Mouse (Mus musculus): ENCODE data around the gene Olfr1445. TPM values are rescaled to one million over a fixed set of nuclear protein-coding genes. Genes with fewer than 3 reads are reported as not detected.

Gene Olfr1445
- not detected for total RNA-seq (2021)
- long read RNA-seq, experiment 1, result 0 reads
- long read RNA-seq, experiment 2, result 0 reads

- intact Hi-C loops (cut with DNase I), result no loop called here
- DNase-seq, result no peak
Observed at GRCm38 (mm10) chr19:12883555-12883954, at the start of gene Olfr1445. Gene Olfr1445 (plus strand): TSS chr19:12883855.

- intact Hi-C loops (cut with DNase I), result no loop called here
- no peak for DNase-seq
Observed at GRCm38 (mm10) chr19:12838507-12838906, 45.1 kb upstream of the Olfr1445 start.

GRCm38 (mm10) chr19:12846382-12846781, 37.3 kb upstream of the Olfr1445 start, which contains the start of gene Gm5244:
Gene Gm5244 (plus strand): TSS chr19:12846682.
- no peak for DNase-seq
- intact Hi-C loops (cut with DNase I), result no loop called here

GRCm38 (mm10) chr19:12856983-12857382, 26.7 kb upstream of the Olfr1445 start, which contains the start of gene Olfr1444:
Gene Olfr1444 (plus strand): TSS chr19:12857283.
- no peak for DNase-seq
- intact Hi-C loops (cut with DNase I), result no loop called here

GRCm38 (mm10) chr19:12893424-12893823, 9.8 kb downstream of the Olfr1445 start, which contains the start of gene Olfr1446:
Gene Olfr1446 (minus strand): TSS chr19:12893524.
- DNase-seq, result no peak
- intact Hi-C loops (cut with DNase I), result no loop called here

GRCm38 (mm10) chr19:12903643-12904042, 20.0 kb downstream of the Olfr1445 start, which contains the start of gene Olfr1447:
Gene Olfr1447 (minus strand): TSS chr19:12903743.
- intact Hi-C loops (cut with DNase I), result no loop called here
- no peak for DNase-seq

GRCm38 (mm10) chr19:12924319-12924718, 40.7 kb downstream of the Olfr1445 start, which contains the start of gene Olfr1448:
Gene Olfr1448 (minus strand): TSS chr19:12924419.
- DNase-seq, result no peak
- intact Hi-C loops (cut with DNase I), result no loop called here

- intact Hi-C loops (cut with DNase I), result no loop called here
- no peak for DNase-seq
Observed at GRCm38 (mm10) chr19:12930540-12930939, 46.9 kb downstream of the Olfr1445 start, which contains the start of gene Olfr1449. Gene Olfr1449 (plus strand): TSS chr19:12930840.

Other genes starting within 250 kb of the Olfr1445 start
- gene Olfr1442, start 213.4 kb upstream of the Olfr1445 start, total RNA-seq (2021), result not detected
- gene Olfr1443, start 205.7 kb upstream of the Olfr1445 start, total RNA-seq (2021), result not detected
- not detected for gene Keg1, start 188.1 kb upstream of the Olfr1445 start, total RNA-seq (2021)
- gene Cntf, start 118.2 kb upstream of the Olfr1445 start, total RNA-seq (2021), result 1 to 10 TPM; 1.5 to 3.4 TPM
- 100 to 1,000 TPM; 112 to 114 TPM for gene Zfp91, start 87.7 kb upstream of the Olfr1445 start, total RNA-seq (2021)
- under 1 TPM; 0.25 to 0.31 TPM for gene Lpxn, start 87.7 kb upstream of the Olfr1445 start, total RNA-seq (2021)
- not detected for gene Gm5244, start 37.2 kb upstream of the Olfr1445 start, total RNA-seq (2021)
- not detected for gene Olfr1444, start 26.6 kb upstream of the Olfr1445 start, total RNA-seq (2021)
- gene Olfr1446, start 9.7 kb downstream of the Olfr1445 start, total RNA-seq (2021), result not detected
- not detected for gene Olfr1447, start 19.9 kb downstream of the Olfr1445 start, total RNA-seq (2021)
- not detected for gene Olfr1448, start 40.6 kb downstream of the Olfr1445 start, total RNA-seq (2021)
- not detected for gene Olfr1449, start 47.0 kb downstream of the Olfr1445 start, total RNA-seq (2021)
- not detected for gene Olfr1450, start 66.4 kb downstream of the Olfr1445 start, total RNA-seq (2021)
- gene Olfr1451, start 111.2 kb downstream of the Olfr1445 start, total RNA-seq (2021), result not detected
- gene Olfr1453, start 144.5 kb downstream of the Olfr1445 start, total RNA-seq (2021), result not detected
- gene Olfr1454, start 176.8 kb downstream of the Olfr1445 start, total RNA-seq (2021), result not detected
- not detected for gene Olfr1457, start 214.0 kb downstream of the Olfr1445 start, total RNA-seq (2021)
- gene Olfr1458, start 222.9 kb downstream of the Olfr1445 start, total RNA-seq (2021), result not detected